Mouse (Mus musculus) lung, adult 2 months (tissue): ENCODE results near the gene Gpld1.

Experiments used
- CTCF ChIP-seq: fragments of 200-500 bp; IDR thresholded peaks from 2 replicates; pipeline ENCODE4 v1.5.1; 2011; ENCODE audit warnings: mild to moderate bottlenecking, low read length, control low read depth; ENCODE audit not compliant: insufficient read depth
- POLR2A ChIP-seq: fragments of 200-500 bp; IDR thresholded peaks from 2 replicates; pipeline ENCODE4 v1.6.1; 2011; ENCODE audit warnings: low read depth, mild to moderate bottlenecking, control low read depth, low read length, borderline replicate concordance; ENCODE audit errors: extremely low read depth

GRCm38 (mm10) chr13:24977820-24978342 is 34.9 kb downstream of the Gpld1 start:
- TF ChIP-seq CTCF, result no peak
- no peak for TF ChIP-seq POLR2A
